Mouse (Mus musculus) heart, adult 18-20 months (tissue): ENCODE measurements around the gene Mipol1. TPM values are rescaled to one million over a fixed set of nuclear protein-coding genes. Genes with fewer than 3 reads are reported as not detected.
"Not testable (repeated sequence)": the region's sequence is repeated elsewhere in the genome, so short reads cannot be mapped to it uniquely, and the experiment has no call there.

ENCODE experiments used
- DNase-seq, 2 experiments: peaks; one replicate each; pipeline ENCODE4 v3.0.0; 2021 to 2022; ENCODE audit warnings: mixed read lengths in 1 of 2
- total RNA-seq, 2 experiments: library from RNA; stranded (reverse); gene quantifications; 2 replicates each; pipeline ENCODE4 v1.2.3; 2021

The Mipol1 gene
- total RNA-seq, 2 experiments from 2014 or later, result 3.5 to 5.5 TPM

DNA sequence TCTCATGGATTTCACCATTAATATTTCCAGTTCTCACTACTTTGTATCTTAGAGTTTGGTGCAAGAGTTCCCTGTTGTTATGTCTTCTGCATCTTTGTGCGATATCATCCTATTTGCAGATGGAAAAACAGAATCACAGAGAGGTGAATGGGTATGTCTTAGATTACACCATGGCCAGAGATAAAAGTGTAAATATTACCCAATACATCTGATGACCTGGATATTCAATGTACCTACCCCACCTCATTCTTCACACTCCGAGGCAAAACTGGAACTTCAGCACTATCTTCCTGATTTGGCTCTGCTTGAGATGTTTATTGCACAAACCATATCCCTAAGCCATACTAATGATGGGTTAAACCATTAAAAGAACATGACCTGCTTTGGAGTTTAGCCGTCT is 198.0 kb downstream of the Mipol1 start:
- DNase-seq, result no peak

DNA sequence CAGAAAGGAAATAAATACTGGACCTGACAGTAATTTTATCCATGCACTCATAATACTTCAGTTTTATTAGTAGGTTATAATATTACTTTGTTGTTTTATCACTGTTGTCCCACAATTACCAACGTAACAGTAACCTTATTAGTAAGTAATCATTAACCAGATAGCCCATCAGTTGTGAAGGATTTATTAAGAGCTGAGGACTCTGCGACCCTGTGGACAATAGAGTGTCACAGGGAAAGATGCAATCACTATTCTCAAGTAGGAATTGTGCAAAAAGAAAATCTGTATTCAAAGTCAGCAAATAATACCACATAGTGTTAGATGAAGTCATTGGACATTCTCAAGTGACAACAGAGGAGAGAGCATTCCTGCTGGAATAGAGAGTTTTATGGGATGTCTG is 198.5 kb downstream of the Mipol1 start:
- DNase-seq, result no peak

DNA sequence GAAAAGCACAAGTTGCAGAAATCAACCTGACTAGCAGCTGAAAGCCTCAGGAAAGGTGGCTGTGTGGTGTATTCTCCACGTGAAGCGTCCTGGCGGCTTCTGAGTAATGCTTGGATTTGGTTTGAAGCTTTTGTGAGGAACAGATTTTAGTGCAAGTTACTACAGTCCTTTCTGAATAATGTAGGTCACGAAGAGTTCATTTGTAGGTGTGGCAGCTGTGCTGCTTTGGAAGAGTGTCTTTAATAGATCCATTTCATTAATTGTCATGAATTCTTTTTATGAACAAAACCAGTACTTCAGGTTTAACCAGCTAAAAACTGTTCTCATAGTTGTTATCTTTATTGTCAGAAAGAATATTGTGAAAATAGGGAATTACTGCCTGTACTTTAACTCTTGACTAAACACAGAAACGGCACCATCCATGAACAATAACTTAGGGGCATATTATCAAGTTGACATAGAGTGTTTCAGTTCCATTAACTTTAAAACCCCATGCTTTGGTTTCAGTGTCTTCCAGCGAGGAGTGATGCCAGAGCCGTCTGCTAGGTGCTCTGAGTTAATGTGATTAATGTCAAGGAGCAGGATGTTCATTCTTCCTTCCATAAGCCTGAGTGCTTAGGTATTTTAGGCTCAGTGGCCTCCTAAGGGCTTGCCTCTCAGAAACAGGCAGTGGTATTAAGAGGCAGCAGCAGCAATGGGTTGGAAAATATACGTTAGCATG is 206.9 kb downstream of the Mipol1 start:
- DNase-seq, result not testable (repeated sequence)

DNA sequence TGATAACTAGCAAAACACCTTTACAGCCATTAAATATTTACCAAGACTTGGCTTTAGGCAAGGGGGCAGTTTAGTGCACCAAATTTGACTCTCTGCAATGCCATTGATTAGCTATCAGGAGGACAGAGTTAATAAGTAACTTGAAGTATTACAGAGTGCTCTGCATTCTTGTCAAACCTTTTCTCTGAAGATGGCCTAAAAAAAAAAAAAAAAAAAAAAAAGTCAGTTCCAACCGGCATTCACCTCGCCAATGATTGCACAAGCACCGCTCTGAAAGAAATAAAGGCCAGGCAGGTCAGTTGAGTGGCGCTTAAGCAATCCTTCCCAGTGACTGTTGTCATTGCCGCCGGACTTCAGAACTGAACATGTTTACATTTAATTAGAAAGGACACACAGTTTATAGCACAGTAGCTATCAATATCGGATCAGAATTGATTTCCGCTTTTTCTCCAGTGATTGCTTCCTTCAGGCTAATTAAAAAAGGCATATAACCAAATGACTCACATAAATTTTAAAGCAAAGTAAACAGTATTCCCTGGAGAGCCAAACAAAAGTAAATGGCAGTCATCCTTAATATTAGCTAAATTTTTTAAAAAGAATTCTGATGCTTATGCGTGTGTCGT is 214.2 kb downstream of the Mipol1 start:
- no peak for DNase-seq

DNA sequence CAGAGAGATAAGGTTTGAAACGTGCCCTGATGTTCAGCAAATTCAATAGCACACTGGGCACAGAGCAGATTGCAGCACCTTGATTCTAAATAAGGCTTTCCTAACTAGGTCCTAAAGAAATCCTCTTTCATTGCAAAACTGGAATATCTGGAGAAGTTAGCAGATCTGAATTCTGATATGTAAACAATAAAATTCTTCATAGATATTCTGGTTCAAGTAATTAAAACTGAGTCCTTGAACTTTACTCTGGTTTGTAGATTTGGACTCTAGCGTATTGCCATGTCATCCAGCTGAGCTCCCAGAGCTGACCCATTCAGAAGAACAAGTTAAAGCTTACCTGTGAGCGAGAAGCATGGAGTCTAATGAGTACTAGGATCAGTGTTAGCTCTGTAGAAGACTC is 217.1 kb downstream of the Mipol1 start:
- no peak for DNase-seq

DNA sequence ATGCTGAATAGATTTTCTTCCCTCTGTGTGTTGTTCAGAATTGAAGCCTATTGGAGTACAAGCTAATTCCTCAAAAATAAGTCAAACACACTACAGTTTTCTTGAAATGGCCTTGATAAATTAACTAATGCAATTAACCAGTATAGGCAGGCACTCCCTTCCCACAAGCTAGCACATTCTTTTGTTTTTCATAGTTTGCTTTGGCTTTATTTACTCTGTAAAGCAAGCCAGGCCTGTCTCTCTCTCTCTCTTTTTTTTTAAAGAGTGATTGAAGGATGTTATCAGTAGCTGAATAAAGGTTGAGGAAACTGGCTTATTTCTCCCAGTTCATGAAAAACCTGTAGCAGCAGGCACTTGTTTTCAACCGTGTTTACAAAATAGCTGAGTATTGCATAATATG is 219.1 kb downstream of the Mipol1 start:
- DNase-seq, result no peak

DNA sequence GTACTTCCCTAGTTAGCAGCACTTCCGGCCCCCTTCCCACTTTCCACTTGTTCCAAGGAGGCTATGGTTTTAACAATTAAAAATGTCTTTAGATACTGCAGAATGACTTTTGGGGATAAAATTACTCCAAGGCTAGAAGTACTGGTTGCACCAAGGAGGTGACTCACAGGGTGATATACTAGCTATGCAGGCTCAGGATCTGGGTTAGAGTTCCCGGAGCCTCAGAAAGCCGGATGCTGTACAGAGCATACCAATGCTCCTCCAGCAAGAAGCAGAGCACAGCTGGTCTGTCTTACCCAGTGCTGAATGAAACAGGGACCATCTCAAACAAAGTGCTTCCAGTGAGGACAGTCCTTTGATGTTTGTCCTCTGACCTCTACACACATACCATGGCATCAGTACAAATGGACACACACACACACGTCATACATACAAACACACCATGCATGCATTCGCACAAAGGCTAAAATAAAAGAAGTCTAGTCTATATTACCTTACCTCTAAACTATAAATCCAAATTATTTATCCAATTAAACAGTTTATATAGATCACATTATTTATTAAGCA is 219.9 kb downstream of the Mipol1 start:
- DNase-seq, result no peak

DNA sequence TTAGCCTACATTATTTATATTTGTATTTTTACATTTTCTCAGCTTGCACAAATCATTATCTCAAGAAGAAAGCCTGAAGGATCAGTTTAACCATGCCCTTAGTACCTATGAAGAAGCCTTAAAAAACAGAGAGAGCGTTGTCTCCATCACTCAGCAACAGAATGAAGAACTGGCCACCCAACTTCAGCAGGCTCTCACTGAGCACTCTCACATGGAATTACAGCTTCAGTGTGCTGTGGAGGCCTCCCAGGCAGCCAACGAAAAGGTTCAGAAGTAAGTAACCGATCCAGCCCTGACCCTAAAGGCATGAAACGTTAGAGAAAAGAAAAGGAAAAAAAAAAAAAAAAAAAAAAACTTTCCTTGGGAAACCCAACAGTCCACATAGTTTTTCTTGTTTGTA is 226.7 kb downstream of the Mipol1 start:
- no peak for DNase-seq

DNA sequence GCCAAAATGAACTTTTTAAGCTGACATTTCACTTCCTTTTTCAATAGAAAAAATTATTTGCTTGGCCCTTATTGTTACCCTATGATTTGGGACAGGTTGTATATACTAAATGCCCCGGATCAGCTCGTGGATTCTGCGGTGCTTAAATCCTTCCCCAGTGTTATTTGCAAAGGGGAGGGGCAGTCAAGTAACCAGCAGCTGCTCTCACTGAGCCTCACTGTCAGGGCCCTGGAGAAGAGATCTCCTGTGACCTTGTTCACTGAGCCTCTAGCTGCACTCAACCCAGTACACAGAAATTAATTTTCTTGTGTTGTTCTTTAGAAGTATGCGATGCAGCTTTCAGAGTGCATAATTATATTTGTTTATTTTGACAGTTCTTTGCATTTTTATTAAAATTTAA is 227.1 kb downstream of the Mipol1 start:
- no peak for DNase-seq

DNA sequence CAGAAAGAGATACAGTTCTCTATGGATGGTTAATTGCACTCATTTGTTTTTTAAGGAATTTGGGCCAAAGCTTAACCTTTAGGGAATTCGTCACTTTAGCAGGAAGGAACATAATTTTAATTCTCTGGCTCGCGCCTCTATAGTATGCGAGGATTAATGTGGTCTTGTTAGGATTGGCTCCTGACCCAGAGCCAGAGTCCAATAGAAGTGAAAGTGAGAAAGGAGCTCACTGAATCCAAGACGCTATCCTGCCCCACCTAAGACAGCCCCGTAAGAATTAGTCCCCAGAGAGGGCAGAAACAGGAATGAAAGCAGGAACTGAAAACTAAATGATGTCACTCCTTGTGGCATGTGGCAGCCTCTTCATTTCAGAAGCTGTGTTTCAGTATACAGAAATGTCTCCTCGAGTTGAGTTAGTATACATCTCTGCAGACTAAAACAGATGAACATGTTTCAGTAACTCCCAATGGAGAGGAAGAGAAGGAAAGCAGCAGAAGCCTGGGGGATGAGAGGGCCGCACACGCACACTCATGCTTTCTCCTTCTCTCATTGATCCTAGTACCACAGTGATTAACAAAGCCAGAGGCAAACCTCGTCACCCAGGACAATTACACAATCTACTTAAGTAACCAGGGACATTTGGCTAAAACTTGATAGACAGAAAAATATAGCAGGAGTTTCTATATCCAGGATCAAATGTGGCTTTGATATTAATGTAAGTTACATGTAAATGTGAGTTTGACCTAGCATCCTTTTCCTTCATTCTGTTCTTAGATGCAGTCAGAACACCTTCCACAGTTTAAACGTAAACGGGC is 234.5 kb downstream of the Mipol1 start:
- peak; percentile 7 to 8 for DNase-seq

DNA sequence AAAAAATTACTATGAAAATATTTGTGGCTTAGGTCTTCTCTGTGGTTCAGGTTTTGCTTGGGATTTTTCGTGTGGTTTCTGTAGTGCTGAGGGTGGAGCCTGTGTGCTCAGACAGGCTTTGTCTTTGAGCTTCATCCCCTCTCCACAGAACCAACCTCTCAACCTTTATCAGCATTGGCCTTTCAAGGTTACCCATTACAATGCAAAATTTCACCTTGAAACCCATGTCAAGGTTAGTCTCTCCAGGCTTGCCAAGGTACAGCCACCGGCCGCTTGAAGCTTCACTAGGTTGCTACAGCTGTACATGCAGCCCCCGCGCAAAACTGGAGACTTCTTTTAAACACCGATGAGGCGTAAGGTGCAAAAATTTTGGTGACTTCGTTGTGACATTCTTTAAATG is 241.6 kb downstream of the Mipol1 start:
- no peak for DNase-seq

DNA sequence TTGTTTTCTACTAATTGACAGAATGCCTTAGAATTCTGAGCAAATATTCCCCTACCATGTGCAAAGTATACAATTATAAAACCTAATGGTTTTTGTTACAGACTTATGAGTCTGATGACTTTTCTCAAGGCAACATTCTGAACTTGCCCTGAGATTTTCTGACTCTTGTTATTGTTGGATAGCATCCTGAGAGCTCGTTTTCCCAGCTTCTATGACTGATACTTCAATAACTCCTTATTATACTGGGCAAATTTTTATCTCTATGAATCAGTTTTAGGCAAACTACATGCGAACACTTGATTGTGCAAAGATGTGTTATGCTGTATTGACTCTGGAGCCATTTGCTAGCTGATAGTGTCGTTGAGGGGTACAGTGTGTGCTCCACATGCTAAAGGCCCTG is 246.6 kb downstream of the Mipol1 start:
- no peak for DNase-seq

DNA sequence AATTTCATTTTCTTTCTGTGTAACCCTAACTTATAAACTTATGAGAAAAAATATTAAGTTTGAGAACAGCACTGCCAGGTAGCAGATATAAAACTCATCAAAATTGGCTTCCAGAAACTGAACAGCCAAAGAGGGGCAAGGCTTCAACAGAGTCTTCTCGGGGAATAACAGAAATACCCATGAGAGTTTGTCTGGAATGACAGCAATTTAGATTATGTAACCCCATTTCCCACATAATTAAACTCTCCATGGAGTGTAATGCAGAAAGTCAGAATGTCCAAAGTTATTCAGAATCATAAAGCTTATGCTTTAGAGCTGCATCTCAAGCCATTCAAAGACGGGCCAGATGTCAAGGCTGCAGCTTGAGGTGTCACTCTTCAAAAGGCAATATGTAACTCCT is 251.6 kb downstream of the Mipol1 start:
- no peak for DNase-seq

DNA sequence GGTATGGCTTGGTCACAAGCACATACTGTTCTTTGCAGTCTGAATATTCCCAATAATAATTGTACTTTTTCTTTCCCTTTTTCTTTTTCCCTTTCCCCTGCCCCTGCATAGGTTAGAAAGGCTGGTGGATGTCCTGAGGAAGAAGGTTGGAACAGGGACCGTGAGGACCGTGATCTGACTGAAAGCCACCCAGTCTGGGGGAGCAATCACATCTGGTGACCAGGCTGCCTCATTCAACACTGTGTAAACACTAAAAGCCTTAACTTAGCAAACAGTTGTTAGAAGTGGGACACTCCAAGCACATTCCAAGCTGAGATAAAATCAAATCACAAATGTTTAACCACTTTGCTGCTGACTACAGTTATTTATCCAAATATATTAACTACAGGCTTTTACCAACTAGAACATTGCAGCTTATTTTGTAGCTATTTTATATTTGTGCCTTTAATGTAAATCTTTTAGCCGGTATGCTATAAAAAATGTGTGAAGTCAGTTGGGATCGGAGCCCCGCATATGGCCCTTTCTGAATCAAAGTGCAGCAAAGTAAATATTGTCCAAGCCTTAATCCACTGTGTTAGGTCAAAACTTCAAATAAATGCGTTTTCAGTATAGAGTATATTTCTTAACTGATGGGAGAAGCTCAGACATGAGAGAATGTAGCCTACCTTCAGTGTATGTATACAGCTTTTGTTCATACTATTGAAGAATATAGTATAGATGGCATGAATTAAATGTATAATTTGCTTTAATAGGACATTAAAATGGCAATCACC is 266.3 kb downstream of the Mipol1 start:
- DNase-seq, result no peak

DNA sequence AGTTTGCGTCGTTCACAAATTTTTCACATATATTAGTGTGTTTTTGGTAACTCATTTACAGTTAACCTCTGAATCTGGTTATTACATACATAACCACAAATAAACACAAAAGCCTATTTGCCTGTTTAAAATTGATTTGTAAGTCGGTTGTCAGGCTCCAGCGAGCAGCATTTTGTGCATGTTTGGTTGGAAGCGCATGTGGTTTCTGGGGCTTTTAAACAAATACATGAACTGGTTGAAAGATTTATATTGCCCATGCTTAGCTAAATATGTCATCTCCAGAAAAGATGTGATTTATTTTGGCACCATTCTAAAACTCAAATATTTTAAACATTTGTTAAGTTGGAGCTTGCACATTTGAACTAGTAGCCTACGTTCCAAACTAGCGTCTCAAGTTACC is 270.0 kb downstream of the Mipol1 start:
- no peak for DNase-seq

DNA sequence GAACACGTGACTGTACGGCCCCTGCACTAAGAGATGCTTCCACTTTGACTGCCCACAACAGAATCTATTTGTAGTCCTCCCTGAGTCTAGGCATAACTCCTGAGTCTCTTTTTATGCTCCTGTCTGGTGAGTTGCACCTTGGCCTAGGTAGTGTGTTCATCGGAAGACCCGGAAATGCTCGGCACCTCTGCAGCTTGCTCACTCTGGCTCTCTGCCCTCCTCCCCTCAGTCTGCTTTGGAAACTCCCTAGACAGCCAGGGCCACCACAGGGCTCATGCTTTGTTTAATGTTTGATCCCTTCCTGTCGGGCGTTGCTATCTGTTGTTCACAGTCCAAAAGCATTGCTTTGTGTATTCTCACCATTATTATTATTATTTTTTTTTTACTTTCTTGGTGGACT is 275.1 kb downstream of the Mipol1 start:
- DNase-seq, result no peak

DNA sequence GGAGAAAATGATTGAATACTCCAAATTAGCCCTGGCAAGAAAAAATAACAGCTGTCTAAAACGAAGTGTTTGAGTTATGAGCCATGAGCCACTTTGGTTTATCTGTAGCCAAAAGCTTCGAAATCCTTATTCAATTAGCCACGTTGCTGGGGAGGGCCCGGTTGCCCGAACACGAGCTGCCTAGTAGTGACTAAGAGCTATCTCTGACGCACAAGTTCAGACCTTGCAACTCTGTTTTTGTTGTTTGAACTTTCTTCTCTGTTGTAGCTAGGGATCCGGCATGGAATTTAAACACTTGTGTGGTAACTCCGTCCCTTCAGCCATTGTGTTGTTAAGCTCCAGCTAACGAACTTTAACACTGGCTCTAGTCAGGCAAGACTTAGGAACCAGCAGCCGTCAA is 278.7 kb downstream of the Mipol1 start:
- DNase-seq, result no peak

DNA sequence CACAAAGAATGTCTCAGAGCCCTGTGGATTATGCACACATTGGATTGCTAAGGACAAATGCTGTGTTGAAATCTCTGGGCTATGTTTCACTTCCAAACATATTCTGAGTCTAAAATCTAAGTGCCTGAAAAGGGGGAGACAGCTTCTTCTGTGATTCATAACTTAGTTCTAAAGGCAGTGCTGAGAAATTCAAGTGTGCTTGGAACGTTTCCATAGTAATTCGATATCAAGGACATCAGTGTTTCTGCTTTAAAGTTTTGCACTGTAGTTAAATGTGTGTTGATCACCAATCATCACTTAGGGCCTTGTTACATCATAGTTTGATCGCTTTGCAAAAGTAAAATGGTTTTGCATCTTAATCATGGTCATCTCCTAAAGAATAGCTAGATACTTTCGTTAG is 279.5 kb downstream of the Mipol1 start:
- no peak for DNase-seq

DNA sequence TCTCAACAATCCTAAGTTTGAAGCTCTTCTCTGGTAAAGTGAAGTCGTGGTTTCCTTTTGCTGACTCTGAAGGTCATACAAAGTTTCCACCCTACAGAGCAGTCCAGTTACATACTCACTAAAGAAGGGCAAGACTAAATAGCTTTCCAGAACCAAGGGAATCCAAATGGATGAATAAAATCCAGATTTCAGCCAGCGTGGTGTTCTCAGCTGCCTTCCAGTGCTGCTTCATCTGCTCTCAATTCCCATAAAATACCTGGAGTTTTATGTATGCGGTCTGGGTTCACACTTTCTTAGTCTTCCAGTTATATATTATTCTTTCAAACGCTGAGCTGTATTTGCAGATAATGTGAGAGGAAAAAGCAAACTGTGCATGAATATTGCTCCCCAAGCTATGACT is 280.9 kb downstream of the Mipol1 start:
- DNase-seq, result no peak

DNA sequence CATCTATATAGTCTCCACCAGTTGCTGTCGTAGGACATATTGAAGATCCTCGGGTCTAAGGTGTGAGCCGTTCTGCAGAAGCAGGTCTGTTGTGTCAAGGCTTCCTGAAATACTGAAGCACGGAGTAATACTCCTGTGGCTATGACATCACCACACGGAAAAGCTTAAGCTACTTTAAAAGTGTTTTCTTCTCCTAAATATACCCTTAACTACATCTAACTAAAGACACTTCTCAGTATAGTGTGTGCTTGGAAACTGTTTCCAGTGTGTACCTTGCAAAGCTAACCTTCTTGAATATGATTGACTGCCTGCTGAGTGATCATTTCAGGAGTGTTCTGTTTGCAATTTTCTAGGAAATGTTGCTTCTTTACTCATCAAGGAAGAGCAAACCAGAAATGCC is 281.3 kb downstream of the Mipol1 start:
- no peak for DNase-seq

DNA sequence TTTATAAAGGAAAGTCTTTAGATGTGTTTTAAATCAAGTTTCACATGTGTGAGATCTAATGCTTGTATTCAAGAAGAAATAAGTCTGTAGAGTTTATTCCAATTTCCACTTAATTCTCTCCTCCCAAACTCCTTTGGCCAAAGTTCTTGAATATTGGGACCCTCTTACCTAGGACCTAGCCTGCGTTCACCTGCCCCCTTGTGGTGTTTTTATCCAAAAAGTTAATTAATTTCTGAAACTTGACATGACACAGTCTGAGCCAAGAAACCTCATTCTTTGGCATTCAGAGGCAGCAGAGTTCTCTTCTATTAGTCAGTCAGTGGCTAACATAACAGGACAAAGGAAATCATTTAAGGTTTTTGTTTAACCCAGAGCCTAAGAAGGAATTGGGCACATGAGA is 284.3 kb downstream of the Mipol1 start:
- DNase-seq, result no peak

DNA sequence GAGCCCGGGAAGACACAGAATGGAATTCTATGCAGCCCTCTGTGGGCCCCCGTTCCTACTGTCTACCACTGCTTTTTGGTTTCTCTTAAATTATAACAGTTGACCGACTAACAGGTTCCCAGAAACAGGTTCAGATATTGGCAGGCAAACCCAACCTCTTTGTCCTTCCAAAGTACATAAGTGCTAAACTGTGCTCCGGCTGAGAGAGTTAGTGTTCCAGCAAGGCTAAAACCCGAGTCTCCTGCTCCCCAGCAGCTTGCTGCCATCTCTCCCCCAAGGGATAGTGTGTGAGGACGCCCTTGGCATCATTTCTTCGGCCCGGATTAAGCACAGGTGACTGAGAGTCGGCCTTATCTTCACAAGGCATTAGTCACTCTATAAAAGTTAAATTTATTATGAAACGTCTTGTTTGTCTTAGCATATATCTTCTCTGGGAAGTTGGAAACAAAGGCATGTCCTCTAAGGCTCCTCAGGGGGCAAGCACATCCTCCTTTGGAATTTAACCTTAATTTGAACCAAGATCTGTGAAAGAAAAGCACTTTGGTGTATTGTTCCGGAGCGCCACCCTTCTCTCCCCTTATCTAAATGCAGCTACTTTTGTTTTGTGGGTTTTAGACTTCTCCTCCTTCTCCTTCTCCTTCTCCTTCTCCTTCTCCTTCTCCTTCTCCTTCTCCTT is 285.6 kb downstream of the Mipol1 start:
- no peak for DNase-seq
